Mouse (Mus musculus) midbrain, embryonic 13.5 days (tissue): ENCODE data around the gene Slc9c1. TPM values are rescaled to one million over a fixed set of nuclear protein-coding genes. Genes with fewer than 3 reads are reported as not detected.
A peak's percentile ranks its signal among the peaks of the same experiment; 100 is the strongest.

Experiments
- ATAC-seq: fragments of 200-750 bp; cut with Nextera tagmentation; 2 replicates; pipeline ENCODE4 v1.8.0; 2017; ENCODE audit warnings: mild to moderate bottlenecking, moderate TSS enrichment, moderate library complexity
- H3K27ac ChIP-seq: fragments of 300-500 bp; sonication (generic); 2 replicates; pipeline ENCODE4 v1.5.1; 2015; ENCODE audit warnings: inconsistent platforms, mild to moderate bottlenecking, moderate library complexity
- H3K27me3 ChIP-seq: fragments of 300-500 bp; sonication (generic); 2 replicates; pipeline ENCODE4 v1.6.1; 2015; ENCODE audit warnings: mild to moderate bottlenecking, inconsistent platforms
- H3K36me3 ChIP-seq: fragments of 300-500 bp; sonication (generic); 2 replicates; pipeline ENCODE4 v1.6.1; 2015; ENCODE audit warnings: mild to moderate bottlenecking, inconsistent platforms
- H3K4me1 ChIP-seq: fragments of 300-500 bp; sonication (generic); replicated peaks from 2 replicates; pipeline ENCODE4 v1.6.1; 2015; ENCODE audit warnings: inconsistent platforms
- H3K4me2 ChIP-seq: fragments of 300-500 bp; sonication (generic); replicated peaks from 2 replicates; pipeline ENCODE4 v1.6.1; 2015; ENCODE audit warnings: moderate library complexity, mild to moderate bottlenecking, inconsistent platforms
- H3K4me3 ChIP-seq: fragments of 300-500 bp; sonication (generic); replicated peaks from 2 replicates; pipeline ENCODE4 v1.5.1; 2015; ENCODE audit warnings: mild to moderate bottlenecking, inconsistent platforms
- H3K9ac ChIP-seq: fragments of 300-500 bp; sonication (generic); replicated peaks from 2 replicates; pipeline ENCODE4 v1.6.1; 2015; ENCODE audit warnings: mild to moderate bottlenecking, inconsistent platforms
- H3K9me3 ChIP-seq: fragments of 300-500 bp; sonication (generic); 2 replicates; pipeline ENCODE4 v1.6.1; 2016; ENCODE audit warnings: mild to moderate bottlenecking, inconsistent platforms
- WGBS: fragments of 180-500 bp; shearing (Covaris S2); methylation state at CpG from one replicate; pipeline ENCODE4 v1.1.7; 2015; 5-methylcytosine and 5-hydroxymethylcytosine counted together
- polyA plus RNA-seq: library from polyadenylated mRNA; unstranded; fragments of >200 nt; fragmentation: Nextera tagmentation; extraction: Ambion mirVana; gene quantifications from 2 replicates; pipeline ENCODE4 v1.2.1, GENCODE M21; 2015

Gene Slc9c1
- polyA plus RNA-seq, 1 experiment from 2014 or later, result not detected

GRCm38 (mm10) chr16:45654465-45654864, 119.4 kb downstream of the Slc9c1 start:
- no peak for ATAC-seq

More at GRCm38 (mm10) chr16:45654465-45654864, 119.4 kb downstream of the Slc9c1 start:
- Histone ChIP-seq H3K4me2 (peak overlapping the region; percentile 49; the same call in 1 of the 2 replicates), H3K9me3 (no peaks in the 10 kb centered on the region), H3K4me1 (0 out of 2 replicates have a peak, but pooled peaks cover 6% of the 10 kb centered on the region), H3K27ac (no peak overlapping the region), H3K36me3 (no peaks in the 10 kb centered on the region), H3K27me3 (peaks cover 16% of the 10 kb centered on the region), H3K4me3 (no peak overlapping the region), H3K9ac (no peak overlapping the region)
- 60% methylated on average over 9 of the region's 9 CpGs for WGBS

Other genes with a start within 250 kb of the Slc9c1 start
- gene Cd200, start 126.3 kb upstream of the Slc9c1 start, polyA plus RNA-seq, result 226 and 244 TPM in 2 replicates
- not detected in 2 replicates for gene Gm609, start 42.3 kb upstream of the Slc9c1 start, polyA plus RNA-seq
- gene Gm17783, start 3.3 kb upstream of the Slc9c1 start, polyA plus RNA-seq, result not detected in 2 replicates
- gene Gcsam, start 75.1 kb downstream of the Slc9c1 start, polyA plus RNA-seq, result not detected in 2 replicates
- 0.09 TPM in 1 of 2 replicates, not detected in the other for gene BC016579, start 118.8 kb downstream of the Slc9c1 start, polyA plus RNA-seq
- 0.32 and 0.63 TPM in 2 replicates for gene Tmprss7, start 158.3 kb downstream of the Slc9c1 start, polyA plus RNA-seq
- 569 and 571 TPM in 2 replicates for gene Tagln3, start 189.3 kb downstream of the Slc9c1 start, polyA plus RNA-seq
- gene Abhd10, start 207.6 kb downstream of the Slc9c1 start, polyA plus RNA-seq, result 52.6 and 58.8 TPM in 2 replicates